Comparison of ENCODE assay signal across 20 mouse cellular contexts in the genomic region with DNA sequence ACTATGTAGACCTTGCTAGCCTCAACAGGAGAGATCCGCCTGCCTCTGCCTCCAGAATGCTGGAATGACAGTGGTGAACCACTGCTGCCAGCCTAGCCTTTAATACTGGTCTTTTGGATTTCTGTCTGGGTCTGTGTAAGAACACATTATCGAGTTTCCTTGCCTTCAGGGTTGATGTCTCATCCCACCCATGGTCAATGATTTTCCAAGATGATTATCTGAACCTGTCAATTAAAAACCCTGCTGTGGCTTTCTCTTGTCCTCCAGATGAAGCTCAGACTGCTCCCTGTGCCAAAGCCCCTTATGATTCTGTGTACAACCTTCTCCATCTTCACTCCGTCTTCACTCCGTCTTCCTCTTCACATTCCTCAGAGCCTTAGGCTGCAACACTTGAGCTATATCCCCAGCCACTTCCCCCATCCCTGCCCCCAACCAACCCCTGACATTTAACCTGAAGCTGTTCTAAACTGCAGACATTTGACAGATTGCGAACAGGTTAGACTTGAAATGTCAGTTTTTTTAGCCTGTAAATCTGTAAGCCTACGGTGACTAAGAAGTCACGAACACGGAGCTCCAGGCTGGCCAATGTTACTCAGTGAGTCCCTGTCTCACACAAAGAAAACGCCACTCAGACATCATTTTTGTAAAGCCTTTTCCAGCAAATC. TPM values are rescaled to one million over a fixed set of nuclear protein-coding genes. Genes with fewer than 3 reads are reported as not detected.
DNase-seq lines count a peak whose midpoint lies in the region; ATAC-seq and TF ChIP-seq lines count a peak whose summit lies in the region.
"Had no signal": no experiment of that assay in that cellular context is flagged by ENCODE, and none has a peak within 500 bp of the region (broad histone marks: within the 10 kb centered on the region; RNA-seq: fewer than 3 reads in every experiment).

No protein-coding gene starts in this region.

- H3K27me3 ChIP-seq in heart, embryonic 13.5 days (replicated peaks), result peaks cover 12% of the 10 kb centered on the region; the same call in 1 of the 2 replicates
- no peaks in the 10 kb centered on the region for H3K27me3 ChIP-seq in lung, embryonic 14.5 days (ENCODE audit: insufficient read depth, low read length)
- no peaks in the 10 kb centered on the region for H3K27me3 ChIP-seq in embryonic facial prominence, embryonic 11.5 days (ENCODE audit: control insufficient read depth, insufficient read depth, low read length)
- H3K27me3 ChIP-seq in intestine, embryonic 16.5 days (replicated peaks; ENCODE audit: control insufficient read depth, insufficient read depth, low read length), result no peaks in the 10 kb centered on the region
- no peaks in the 10 kb centered on the region for H3K27me3 ChIP-seq in forebrain, embryonic 11.5 days (ENCODE audit: control insufficient read depth, insufficient read depth, low read length)
- H3K27me3 ChIP-seq: heart, embryonic 15.5 days; limb, embryonic 12.5 days; liver, embryonic 13.5 days; midbrain, embryonic 15.5 days had no signal

- no peak overlapping the region for H3K4me2 ChIP-seq in heart, embryonic 13.5 days
- H3K4me2 ChIP-seq in lung, embryonic 14.5 days, result 0 out of 2 replicates have a peak overlapping the region, but pooled peaks have one; percentile 19
- no peak overlapping the region for H3K4me2 ChIP-seq in embryonic facial prominence, embryonic 11.5 days (ENCODE audit: low read depth, low read length)
- H3K4me2 ChIP-seq in intestine, embryonic 16.5 days (ENCODE audit: low read depth, low read length), result peak overlapping the region; percentile 11; the same call in 1 of the 2 replicates
- no peak overlapping the region for H3K4me2 ChIP-seq in forebrain, embryonic 11.5 days (ENCODE audit: low read depth, low read length, severe bottlenecking)
- H3K4me2 ChIP-seq: heart, embryonic 15.5 days; limb, embryonic 12.5 days; liver, embryonic 13.5 days; midbrain, embryonic 15.5 days had no signal

- WGBS in heart, embryonic 13.5 days, result 68% methylated on average over 9 of the region's 9 CpGs
- WGBS in lung, embryonic 14.5 days, result 49% methylated on average over 9 of the region's 9 CpGs
- 74% methylated on average over 9 of the region's 9 CpGs for WGBS in embryonic facial prominence, embryonic 11.5 days
- 68% methylated on average over 9 of the region's 9 CpGs for WGBS in intestine, embryonic 16.5 days
- WGBS in forebrain, embryonic 11.5 days, result 78% methylated on average over 9 of the region's 9 CpGs

- peaks cover 24% of the 10 kb centered on the region for H3K4me1 ChIP-seq in heart, embryonic 13.5 days
- H3K4me1 ChIP-seq in lung, embryonic 14.5 days (ENCODE audit: insufficient read depth), result peaks cover 6% of the 10 kb centered on the region; the same call in 1 of the 2 replicates
- peaks cover 4% of the 10 kb centered on the region for H3K4me1 ChIP-seq in embryonic facial prominence, embryonic 11.5 days (ENCODE audit: control insufficient read depth, insufficient read depth, low read length)
- H3K4me1 ChIP-seq in intestine, embryonic 16.5 days (ENCODE audit: control insufficient read depth, insufficient read depth, low read length), result peaks cover 17% of the 10 kb centered on the region
- H3K4me1 ChIP-seq in forebrain, embryonic 11.5 days (replicated peaks; ENCODE audit: control insufficient read depth, insufficient read depth, low read length), result peaks cover 4% of the 10 kb centered on the region; the same call in 1 of the 2 replicates

- intact Hi-C loops in heart, postnatal 36 days (cut with DNase I), result no loop called here
- intact Hi-C loops in gastrocnemius, postnatal 14 days (cut with DNase I; ENCODE audit: low total_unique reads), result no loop called here

- H3K27ac ChIP-seq in heart, embryonic 13.5 days (replicated peaks), result no peak overlapping the region
- peak overlapping the region; percentile 63 for H3K27ac ChIP-seq in lung, embryonic 14.5 days (ENCODE audit: low read depth)
- no peak overlapping the region for H3K27ac ChIP-seq in embryonic facial prominence, embryonic 11.5 days (replicated peaks; ENCODE audit: low read depth, low read length)
- no peak overlapping the region for H3K27ac ChIP-seq in intestine, embryonic 16.5 days (ENCODE audit: low read length)
- no peak overlapping the region for H3K27ac ChIP-seq in forebrain, embryonic 11.5 days (ENCODE audit: low read depth, low read length)
- H3K27ac ChIP-seq: gastrocnemius, adult 2 months; heart, embryonic 15.5 days; hindbrain, embryonic 10.5 days; layer of hippocampus, adult 2 months; limb, embryonic 12.5 days; liver, embryonic 13.5 days; midbrain, embryonic 15.5 days had no signal

- TF ChIP-seq CTCF in lung, embryonic 14.5 days (IDR thresholded peaks at IDR 0.05; ENCODE audit: low read depth), result no peak

- no peaks in the 10 kb centered on the region; the same call in 1 of the 2 replicates for H3K36me3 ChIP-seq in heart, embryonic 13.5 days
- 0 out of 2 replicates have a peak, but pooled peaks cover 4% of the 10 kb centered on the region for H3K36me3 ChIP-seq in lung, embryonic 14.5 days (ENCODE audit: insufficient read depth)
- peaks cover 2% of the 10 kb centered on the region; the same call in 1 of the 2 replicates for H3K36me3 ChIP-seq in embryonic facial prominence, embryonic 11.5 days (replicated peaks; ENCODE audit: control insufficient read depth, insufficient read depth, low read depth, low read length)
- no peaks in the 10 kb centered on the region for H3K36me3 ChIP-seq in intestine, embryonic 16.5 days (ENCODE audit: control insufficient read depth, insufficient read depth, low read length)
- H3K36me3 ChIP-seq in forebrain, embryonic 11.5 days (ENCODE audit: control insufficient read depth, insufficient read depth, low read length), result no peaks in the 10 kb centered on the region
- H3K36me3 ChIP-seq: heart, embryonic 15.5 days; limb, embryonic 12.5 days; midbrain, embryonic 15.5 days had no signal

- ATAC-seq in heart, embryonic 13.5 days (ENCODE audit: extremely low read depth, insufficient number of reproducible peaks, low FRiP score, low TSS enrichment), result no peak
- ATAC-seq in lung, embryonic 14.5 days (ENCODE audit: insufficient read depth), result no peak
- ATAC-seq in embryonic facial prominence, embryonic 11.5 days (replicated peaks; ENCODE audit: insufficient number of reproducible peaks, low FRiP score, low TSS enrichment, low read depth), result no peak
- no peak for ATAC-seq in intestine, embryonic 16.5 days
- no peak for ATAC-seq in forebrain, embryonic 11.5 days (replicated peaks; ENCODE audit: low FRiP score)
- ATAC-seq: forebrain, embryonic 14.5 days; midbrain, embryonic 15.5 days had no signal

- no peaks in the 10 kb centered on the region for H3K9me3 ChIP-seq in heart, embryonic 13.5 days
- H3K9me3 ChIP-seq in lung, embryonic 14.5 days (ENCODE audit: low read depth, low read length), result no peaks in the 10 kb centered on the region
- no peaks in the 10 kb centered on the region for H3K9me3 ChIP-seq in embryonic facial prominence, embryonic 11.5 days (replicated peaks; ENCODE audit: control insufficient read depth, low read length)
- no peaks in the 10 kb centered on the region for H3K9me3 ChIP-seq in intestine, embryonic 16.5 days (ENCODE audit: control insufficient read depth, low read length)
- no peaks in the 10 kb centered on the region for H3K9me3 ChIP-seq in forebrain, embryonic 11.5 days (ENCODE audit: control insufficient read depth, low read length)
- H3K9me3 ChIP-seq: heart, embryonic 15.5 days; hindbrain, embryonic 10.5 days; limb, embryonic 12.5 days; liver, embryonic 13.5 days; midbrain, embryonic 15.5 days had no signal

- H3K9ac ChIP-seq in heart, embryonic 13.5 days, result peak overlapping the region; percentile 10; the same call in 1 of the 2 replicates
- no peak overlapping the region for H3K9ac ChIP-seq in lung, embryonic 14.5 days
- no peak overlapping the region for H3K9ac ChIP-seq in embryonic facial prominence, embryonic 11.5 days (replicated peaks; ENCODE audit: low read length)
- no peak overlapping the region; the same call in 1 of the 2 replicates for H3K9ac ChIP-seq in intestine, embryonic 16.5 days (ENCODE audit: low read depth, low read length)
- no peak overlapping the region for H3K9ac ChIP-seq in forebrain, embryonic 11.5 days (ENCODE audit: low read length)
- H3K9ac ChIP-seq: heart, embryonic 15.5 days; limb, embryonic 12.5 days; liver, embryonic 13.5 days; midbrain, embryonic 15.5 days had no signal

- H3K4me3 ChIP-seq in heart, embryonic 13.5 days, result no peak overlapping the region
- H3K4me3 ChIP-seq in lung, embryonic 14.5 days (ENCODE audit: low read depth, low read length), result no peak overlapping the region
- H3K4me3 ChIP-seq in embryonic facial prominence, embryonic 11.5 days (ENCODE audit: low read depth, low read length), result no peak overlapping the region
- no peak overlapping the region for H3K4me3 ChIP-seq in intestine, embryonic 16.5 days (ENCODE audit: low read length)
- H3K4me3 ChIP-seq in forebrain, embryonic 11.5 days (ENCODE audit: low read depth, low read length), result no peak overlapping the region
- H3K4me3 ChIP-seq: gastrocnemius, adult 2 months; heart, embryonic 15.5 days; hindbrain, embryonic 10.5 days; layer of hippocampus, adult 2 months; limb, embryonic 12.5 days; liver, embryonic 13.5 days; midbrain, embryonic 15.5 days had no signal

- DNase-seq in heart, postnatal 36 days, result no peak
- DNase-seq in lung, embryonic 14.5 days, result peak; percentile 73
- DNase-seq in lung, postnatal 4 days, result no peak
- peak; percentile 52 for DNase-seq in embryonic facial prominence, embryonic 11.5 days (ENCODE audit: low spot score)
- DNase-seq in gastrocnemius, postnatal 14 days, result no peak
- DNase-seq in forebrain, embryonic 11.5 days (ENCODE audit: low spot score), result no peak
- DNase-seq: adrenal gland, adult 8-10 months; cerebellum, postnatal 36 days; gastrocnemius, adult 2 months; heart, adult 18-20 months; liver, embryonic 13.5 days; thymus, adult 18-20 months had no signal

RNA-seq across cellular contexts. Expression of gene Srrm1, which starts 2.9 kb away (rescaled TPM):
- polyA plus RNA-seq in heart, embryonic 13.5 days (2015; fragmentation: Nextera tagmentation; extraction: Ambion mirVana), result 141 and 146 TPM in 2 replicates
- 10 to 100 TPM; 59.1 to 69.9 TPM for total RNA-seq in heart, postnatal 36 days (2021)
- polyA plus RNA-seq in lung, embryonic 14.5 days (2014; fragmentation: Nextera tagmentation; extraction: Ambion mirVana), result 201 and 224 TPM in 2 replicates
- 245 and 269 TPM in 2 replicates for polyA plus RNA-seq in embryonic facial prominence, embryonic 11.5 days (2014; fragmentation: Nextera tagmentation; extraction: Ambion mirVana)
- polyA plus RNA-seq in intestine, embryonic 16.5 days (2015; fragmentation: Nextera tagmentation; extraction: Ambion mirVana), result 152 and 176 TPM in 2 replicates
- total RNA-seq in gastrocnemius, postnatal 14 days (2021), result 10 to 100 TPM; 57.8 to 68.3 TPM
- polyA plus RNA-seq in forebrain, embryonic 11.5 days (2014; fragmentation: Nextera tagmentation; extraction: Ambion mirVana), result 212 and 241 TPM in 2 replicates

RNA-seq across cellular contexts. Expression of gene Ncmap, which starts 42.0 kb away (rescaled TPM):
- 0.55 and 0.76 TPM in 2 replicates for polyA plus RNA-seq in heart, embryonic 13.5 days (2015; fragmentation: Nextera tagmentation; extraction: Ambion mirVana)
- total RNA-seq in heart, postnatal 36 days (2021), result under 1 TPM in 1 of 2 experiments, not detected in 1; 0.33 TPM
- 4.6 and 6.9 TPM in 2 replicates for polyA plus RNA-seq in lung, embryonic 14.5 days (2014; fragmentation: Nextera tagmentation; extraction: Ambion mirVana)
- 0.72 and 1.3 TPM in 2 replicates for polyA plus RNA-seq in embryonic facial prominence, embryonic 11.5 days (2014; fragmentation: Nextera tagmentation; extraction: Ambion mirVana)
- polyA plus RNA-seq in intestine, embryonic 16.5 days (2015; fragmentation: Nextera tagmentation; extraction: Ambion mirVana), result 6.1 and 7.3 TPM in 2 replicates
- total RNA-seq in gastrocnemius, postnatal 14 days (2021), result 10 to 100 TPM in 1 of 2 experiments, 1 to 10 TPM in 1; 5.6 to 19.2 TPM
- polyA plus RNA-seq in forebrain, embryonic 11.5 days (2014; fragmentation: Nextera tagmentation; extraction: Ambion mirVana), result 0.20 and 0.43 TPM in 2 replicates
- total RNA-seq: heart, adult 18-20 months had no signal

Comparison
In these comparisons a context has a peak if more than half of its experiments do, and no peak if none do; other contexts are left out.
1. DNase-seq: peak in lung, embryonic 14.5 days (single experiment) and embryonic facial prominence, embryonic 11.5 days (single experiment); none in heart, postnatal 36 days (0 of 2), lung, postnatal 4 days (0 of 2), gastrocnemius, postnatal 14 days (single experiment) and forebrain, embryonic 11.5 days (single experiment).
2. H3K4me2 ChIP-seq: peak in lung, embryonic 14.5 days (single experiment) and intestine, embryonic 16.5 days (single experiment); none in heart, embryonic 13.5 days (single experiment), embryonic facial prominence, embryonic 11.5 days (single experiment) and forebrain, embryonic 11.5 days (single experiment).